Mouse (Mus musculus): ENCODE data around the gene Gm9125. TPM values are rescaled to one million over a fixed set of nuclear protein-coding genes. Genes with fewer than 3 reads are reported as not detected.

The Gm9125 gene
- polyA plus RNA-seq (2015; fragmentation: Nextera tagmentation; extraction: Ambion mirVana): not detected in 2 replicates

GRCm38 (mm10) chr3:94054785-94055184, at the start of gene Gm9125:
Gene Gm9125 (minus strand): TSS chr3:94054885.

GRCm38 (mm10) chr3:94072544-94072943, 17.9 kb upstream of the Gm9125 start, which contains the start of gene Gm10697:
Gene Gm10697 (minus strand): TSS chr3:94072644.

Other genes with a start within 250 kb of the Gm9125 start
- gene Tdpoz3, start 228.9 kb downstream of the Gm9125 start, polyA plus RNA-seq (2015; fragmentation: Nextera tagmentation; extraction: Ambion mirVana): not detected in 2 replicates
- gene Gm9117, start 111.3 kb downstream of the Gm9125 start, polyA plus RNA-seq (2015; fragmentation: Nextera tagmentation; extraction: Ambion mirVana): not detected in 2 replicates
- not detected in 2 replicates for gene Tdpoz5, start 93.6 kb downstream of the Gm9125 start, polyA plus RNA-seq (2015; fragmentation: Nextera tagmentation; extraction: Ambion mirVana)
- not detected in 2 replicates for gene Gm10697, start 17.8 kb upstream of the Gm9125 start, polyA plus RNA-seq (2015; fragmentation: Nextera tagmentation; extraction: Ambion mirVana)
- not detected in 2 replicates for gene Gm10696, start 123.3 kb upstream of the Gm9125 start, polyA plus RNA-seq (2015; fragmentation: Nextera tagmentation; extraction: Ambion mirVana)
- not detected in 2 replicates for gene Gm5286, start 141.8 kb upstream of the Gm9125 start, polyA plus RNA-seq (2015; fragmentation: Nextera tagmentation; extraction: Ambion mirVana)
- gene Gm4778, start 209.2 kb upstream of the Gm9125 start, polyA plus RNA-seq (2015; fragmentation: Nextera tagmentation; extraction: Ambion mirVana): not detected in 2 replicates

Data from neural tube, postnatal 0 days (tissue).